Mouse (Mus musculus) granulocyte monocyte progenitor cell, adult 5-6 weeks (primary cell): ENCODE measurements around the gene Prcp. TPM values are rescaled to one million over a fixed set of nuclear protein-coding genes. Genes with fewer than 3 reads are reported as not detected.

Experiments used
- ATAC-seq: replicated peaks from 2 replicates; pipeline ENCODE4 v1.8.0; 2016; ENCODE audit warnings: mild to moderate bottlenecking, moderate TSS enrichment, inconsistent platforms; ENCODE audit not compliant: poor library complexity, severe bottlenecking
- total RNA-seq, 2 experiments: library from RNA; stranded (forward) in 1 of 2; stranded (reverse) in 1 of 2; fragments of 200-712, 200-1000 nt in 1 of 2; fragments of >200 nt in 1 of 2; fragmentation: Nextera tagmentation in 1 of 2; gene quantifications; 2 replicates each; pipeline ENCODE4 v1.2.3; 2014 to 2017

Prcp gene
- total RNA-seq (2014; fragmentation: Nextera tagmentation) (62.9 and 70.4 TPM in 2 replicates), total RNA-seq (2017) (40.3 and 46.4 TPM in 2 replicates)

DNA sequence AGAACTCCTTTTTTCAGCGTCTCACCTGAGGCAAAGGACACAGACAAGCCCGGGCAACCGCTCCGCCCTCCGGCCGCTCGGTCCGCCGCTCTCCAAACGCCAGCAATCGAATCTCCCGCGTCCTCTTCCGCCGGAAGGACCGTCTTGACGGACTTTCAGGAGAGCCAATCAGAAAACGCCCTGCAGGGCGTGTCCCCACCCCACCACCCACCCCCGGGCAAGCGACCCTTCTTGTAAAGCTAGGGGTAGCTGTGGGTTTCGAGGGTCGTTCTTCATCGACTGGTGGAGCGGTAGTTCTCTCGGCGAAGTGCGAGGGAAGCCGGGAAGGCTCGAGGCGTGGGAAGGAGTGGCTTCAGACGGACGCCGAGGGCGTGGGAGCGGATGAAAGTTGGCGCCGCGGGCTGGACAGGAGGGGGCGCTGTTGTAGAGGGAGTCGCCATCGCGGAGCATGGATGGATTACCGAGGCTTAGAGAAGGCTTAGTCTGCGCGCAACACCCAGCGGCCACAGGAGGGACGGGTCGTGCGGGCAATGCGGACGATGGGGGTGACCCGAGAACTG is at the start of gene Prcp, which contains the start of gene Ddias:
Prcp (plus strand) TSS at position 355 of the 560 bp plus-strand sequence.
Ddias (minus strand) TSS at position 132 of the 560 bp plus-strand sequence.
- peak; percentile 44 for ATAC-seq

DNA sequence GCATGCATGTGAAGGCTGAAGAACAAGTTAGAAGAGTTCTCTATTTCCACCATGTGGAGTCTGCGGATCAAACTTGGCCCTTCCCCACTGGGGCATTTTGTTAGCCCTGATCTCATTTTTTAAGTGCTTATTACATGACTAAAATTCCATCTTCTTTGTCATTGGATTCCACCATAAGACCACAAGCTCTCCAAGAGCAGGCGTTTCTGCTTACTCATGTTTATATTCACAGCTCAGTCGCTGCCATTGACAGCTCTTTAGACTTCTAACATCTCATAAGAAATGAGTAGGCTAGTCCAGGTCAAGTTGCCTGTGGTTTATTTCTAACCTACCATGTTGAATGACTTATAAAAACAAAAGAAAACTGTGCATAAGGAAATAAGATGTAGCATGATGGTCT is 48.0 kb upstream of the Prcp start:
- no peak for ATAC-seq

DNA sequence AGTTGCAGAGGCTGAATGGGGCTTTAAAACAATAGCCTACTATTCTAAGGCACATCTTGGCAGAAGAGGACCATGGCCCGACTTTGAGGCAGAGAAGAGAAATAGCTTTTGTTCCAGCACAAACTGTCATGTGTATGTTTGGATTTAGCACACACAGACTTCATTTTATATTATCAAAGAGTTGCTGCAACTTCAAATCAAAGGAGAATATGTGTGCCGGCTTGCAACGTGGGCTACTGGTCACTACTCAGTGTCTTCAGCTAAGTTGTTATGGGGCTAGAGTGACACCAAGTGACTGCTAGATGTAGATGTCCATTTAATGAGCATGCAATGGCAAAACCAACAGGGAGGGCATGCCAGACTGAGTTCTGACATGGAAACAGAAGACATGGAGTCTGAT is 46.3 kb upstream of the Prcp start:
- ATAC-seq, result no peak

DNA sequence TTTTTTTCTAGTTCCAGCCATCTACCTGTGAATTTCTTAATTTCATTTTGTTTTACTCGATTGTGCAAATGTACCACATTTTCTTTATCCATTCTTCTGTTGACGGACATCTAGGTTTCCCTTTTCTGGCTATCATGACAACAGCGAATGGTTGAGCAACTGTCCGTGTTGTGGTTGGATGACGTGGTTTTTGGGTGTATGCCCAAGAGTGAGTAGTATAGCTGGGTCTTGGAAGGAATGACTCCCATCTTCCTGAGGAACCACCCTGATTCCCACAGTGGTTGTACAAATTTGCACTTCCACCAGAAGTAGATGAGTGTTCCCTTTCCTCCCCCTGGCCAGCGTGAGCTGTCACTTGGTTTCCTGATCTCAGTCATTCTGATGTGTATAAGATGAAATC is 41.9 kb upstream of the Prcp start:
- peak; percentile 92 for ATAC-seq

DNA sequence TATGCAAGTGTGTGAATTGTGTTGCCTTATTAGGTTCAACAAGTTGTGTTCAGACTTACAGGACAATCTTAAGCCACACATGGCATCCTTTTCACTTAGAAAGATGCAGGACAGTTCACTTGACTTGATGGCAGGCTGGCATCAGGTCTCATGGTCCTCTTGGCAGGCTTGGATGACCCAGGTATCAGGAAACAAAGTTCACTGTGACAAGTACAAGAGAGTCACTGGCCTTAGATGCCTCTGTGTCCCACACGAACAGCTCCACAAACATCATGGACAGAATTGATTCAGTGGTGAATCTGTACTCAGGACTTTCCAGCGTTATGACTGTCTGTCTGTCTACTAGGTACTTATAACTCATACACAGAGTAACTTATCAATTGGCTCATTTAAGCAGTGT is 39.9 kb upstream of the Prcp start:
- no peak for ATAC-seq

DNA sequence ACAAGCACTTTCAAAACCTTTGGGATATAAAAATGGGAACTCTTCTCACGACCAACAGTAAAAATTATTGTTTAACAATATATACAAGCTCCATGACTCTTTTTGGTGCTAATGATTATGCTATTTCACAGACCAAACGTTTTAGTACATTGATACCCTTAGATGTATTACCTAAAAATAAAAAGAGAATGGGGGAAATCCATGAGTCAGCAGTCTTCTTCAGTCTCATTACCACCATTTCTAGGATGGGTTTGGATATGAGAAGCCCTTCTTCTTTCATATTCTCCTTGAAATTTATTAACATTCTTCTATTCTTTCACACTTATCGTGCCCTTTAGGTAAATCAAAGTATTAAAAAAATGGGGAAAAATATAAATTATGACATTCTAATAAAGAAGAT is 37.8 kb upstream of the Prcp start:
- ATAC-seq, result no peak

DNA sequence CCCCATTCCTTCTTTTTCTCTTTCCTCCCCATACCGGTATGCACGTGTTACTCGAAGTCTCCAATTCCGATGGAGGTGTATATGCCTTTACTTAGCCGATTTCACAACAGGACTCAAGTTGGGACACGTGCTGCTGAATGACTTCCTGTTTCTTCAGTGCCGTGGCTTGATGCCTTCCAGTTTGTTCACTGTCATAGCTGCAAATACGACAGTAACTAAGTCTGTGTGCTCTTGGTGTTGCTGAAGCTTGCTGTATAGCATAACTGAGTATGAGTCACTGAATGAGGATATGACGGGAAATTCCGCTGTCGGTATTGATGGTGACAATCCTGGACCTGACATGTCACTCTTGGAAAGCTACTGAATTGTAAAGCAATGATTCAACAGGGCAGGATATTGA is 37.0 kb upstream of the Prcp start:
- peak; percentile 94 for ATAC-seq

DNA sequence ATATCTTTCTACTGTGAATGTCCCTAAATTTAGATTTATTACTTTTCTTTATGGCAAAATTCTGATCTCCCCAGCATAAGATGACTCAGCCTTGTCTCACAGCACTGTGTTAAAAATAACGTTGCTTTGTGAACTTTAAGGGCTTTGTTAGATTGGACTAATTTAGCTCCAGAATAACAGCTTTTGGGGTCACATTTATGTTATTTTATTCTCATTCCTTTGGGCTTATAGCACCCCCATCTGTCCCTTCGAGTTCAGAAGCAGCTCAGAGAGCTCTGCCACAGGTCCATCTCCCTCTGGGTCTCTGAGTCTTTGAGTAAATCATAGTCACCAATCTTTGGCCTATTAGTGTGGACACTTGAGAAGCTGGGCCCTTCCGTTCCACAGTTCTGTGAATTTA is 36.4 kb upstream of the Prcp start:
- ATAC-seq, result no peak

DNA sequence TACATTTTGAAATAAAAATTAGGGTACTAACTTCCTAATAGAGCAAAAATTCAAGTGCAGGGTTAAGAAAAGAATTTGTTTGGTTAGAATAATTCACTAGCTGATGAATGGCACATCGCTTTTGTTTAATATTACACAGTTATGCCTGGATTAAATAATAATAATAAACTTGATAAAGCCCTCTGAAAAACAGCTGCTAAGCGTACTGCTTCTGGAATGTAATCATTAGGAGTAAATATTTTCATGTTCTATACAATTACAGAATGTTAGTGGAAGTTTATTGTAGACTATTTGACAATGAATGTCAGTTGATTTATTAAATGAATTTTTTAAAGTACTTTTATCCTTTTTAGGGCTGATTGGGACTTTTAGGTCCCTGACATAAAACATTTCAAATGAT is 32.0 kb upstream of the Prcp start:
- no peak for ATAC-seq

DNA sequence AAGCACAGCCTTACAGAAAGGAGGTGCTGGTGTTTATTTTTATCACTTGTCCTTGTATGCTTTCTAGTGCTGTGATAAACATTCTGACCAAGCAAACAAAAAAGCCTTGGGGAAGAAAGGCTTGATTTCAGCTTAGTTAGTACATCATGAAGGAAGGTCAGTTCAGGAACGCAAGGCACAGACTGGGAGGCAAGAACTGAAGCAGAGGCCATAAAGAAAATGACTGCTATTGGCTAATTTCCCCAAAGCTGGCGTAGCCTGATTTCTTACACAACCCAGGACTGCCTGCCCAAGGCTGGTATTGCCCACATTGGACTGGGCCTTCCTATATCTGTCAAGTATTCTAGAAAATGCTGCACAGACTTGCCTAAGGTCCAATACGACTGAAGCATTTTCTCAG is 26.0 kb upstream of the Prcp start:
- ATAC-seq, result no peak; the same call in 1 of the 2 replicates

DNA sequence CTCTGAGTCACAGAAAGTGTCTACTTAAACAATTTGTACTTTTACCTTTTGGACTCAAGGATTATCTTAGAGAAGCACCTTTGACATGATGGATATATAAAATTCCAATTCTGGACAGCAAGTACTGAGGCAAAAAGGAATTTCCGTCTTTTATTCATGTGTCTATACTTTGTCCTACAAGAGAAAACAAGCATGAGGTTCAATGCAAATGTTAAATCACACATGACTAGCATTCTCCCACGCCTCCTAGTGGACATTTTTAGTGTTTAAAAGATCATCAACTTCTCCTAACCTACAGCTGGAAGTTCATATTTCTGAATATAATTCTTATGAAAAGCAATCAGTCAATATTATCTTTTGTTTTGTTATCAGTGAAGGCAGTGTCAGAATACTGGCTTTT is 7.7 kb upstream of the Prcp start:
- ATAC-seq, result peak; percentile 48; the same call in 1 of the 2 replicates

DNA sequence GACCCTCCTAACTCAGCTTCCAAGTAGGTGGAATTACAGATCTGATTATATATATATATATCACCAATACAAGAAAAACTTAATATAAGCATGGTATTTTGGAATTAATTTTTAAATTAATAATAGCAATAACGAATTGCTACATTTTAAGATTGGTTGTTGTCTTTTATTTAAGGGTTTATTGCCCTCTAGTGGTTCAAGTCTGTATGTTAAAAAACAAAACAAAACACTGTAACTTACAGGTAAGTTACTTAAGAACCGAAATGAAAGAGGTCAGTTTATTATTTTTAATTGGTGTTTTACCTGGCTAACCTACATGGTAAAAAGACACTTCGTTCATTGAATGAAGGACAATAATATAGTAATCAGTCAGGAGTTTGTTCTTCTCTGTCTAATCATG is 4.1 kb upstream of the Prcp start:
- ATAC-seq, result no peak

DNA sequence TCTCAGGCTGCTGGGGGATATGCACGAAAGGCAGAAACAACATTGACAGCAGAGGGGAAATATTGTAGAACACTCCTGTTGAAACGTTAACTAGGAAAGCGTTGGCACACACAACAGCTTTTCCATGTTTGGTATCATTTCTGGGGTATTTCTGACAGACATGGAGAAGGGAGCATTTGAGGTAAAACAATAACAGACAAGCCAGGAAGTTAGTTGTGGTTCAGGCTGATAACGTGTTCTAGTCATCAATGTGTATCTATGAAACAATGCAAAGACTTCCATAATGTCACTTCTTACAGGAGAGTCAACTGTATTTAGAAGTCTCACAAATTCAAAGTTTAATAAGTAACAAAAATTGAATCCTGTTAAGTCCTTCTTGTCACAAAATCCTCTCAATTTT is 2.7 kb upstream of the Prcp start:
- no peak for ATAC-seq

DNA sequence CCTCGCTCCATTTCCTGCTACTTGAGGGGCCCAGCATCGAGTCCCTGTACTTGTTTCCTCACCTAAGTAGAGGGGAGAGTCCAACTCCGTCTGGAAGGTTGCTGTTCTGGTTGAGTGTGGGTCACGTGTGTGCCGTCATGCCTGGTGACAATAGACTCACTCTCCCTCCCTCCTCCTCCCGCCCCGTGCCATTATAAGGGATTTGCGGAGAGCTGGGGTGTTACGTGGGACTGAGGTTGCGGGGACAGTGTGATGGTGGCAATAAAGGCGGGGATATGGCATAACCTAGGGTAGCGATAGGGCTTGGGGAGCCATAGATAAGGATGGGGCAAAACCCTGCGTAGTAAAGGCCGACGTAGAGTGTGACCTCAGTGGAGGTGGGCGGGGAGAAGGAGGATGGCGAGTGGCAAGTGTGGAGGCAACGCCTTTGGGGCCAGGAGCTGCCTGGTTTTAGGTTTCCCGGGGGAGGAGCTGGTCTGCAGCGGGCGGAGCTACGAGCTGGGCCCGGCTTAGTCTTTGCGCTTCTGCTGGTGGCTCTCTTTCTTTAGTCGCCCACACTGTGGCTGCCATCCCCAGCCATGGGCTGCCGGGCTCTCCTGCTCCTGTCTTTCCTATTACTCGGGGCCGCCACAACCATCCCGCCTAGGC is 615 bp downstream of the Prcp start:
- peak; percentile 62 for ATAC-seq

DNA sequence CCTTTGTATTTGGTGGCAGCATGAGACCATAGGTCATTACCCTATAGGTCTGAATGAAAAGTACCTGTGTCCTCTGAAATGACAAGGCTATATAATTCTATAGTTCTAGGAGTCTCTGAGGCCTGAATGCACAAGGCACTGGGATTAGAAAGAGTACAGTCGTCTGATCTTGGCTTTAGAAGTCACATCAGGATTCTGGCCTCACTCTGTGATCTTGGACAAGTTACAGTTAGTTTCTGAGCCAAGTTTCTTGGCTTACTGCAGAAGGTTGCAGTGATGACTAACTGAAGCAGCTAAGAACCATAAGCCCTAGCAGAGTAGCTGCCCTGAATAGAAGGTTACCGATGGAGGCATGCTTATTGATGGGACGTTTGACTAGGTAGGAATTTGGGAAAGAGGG is 1.8 kb downstream of the Prcp start:
- no peak for ATAC-seq

DNA sequence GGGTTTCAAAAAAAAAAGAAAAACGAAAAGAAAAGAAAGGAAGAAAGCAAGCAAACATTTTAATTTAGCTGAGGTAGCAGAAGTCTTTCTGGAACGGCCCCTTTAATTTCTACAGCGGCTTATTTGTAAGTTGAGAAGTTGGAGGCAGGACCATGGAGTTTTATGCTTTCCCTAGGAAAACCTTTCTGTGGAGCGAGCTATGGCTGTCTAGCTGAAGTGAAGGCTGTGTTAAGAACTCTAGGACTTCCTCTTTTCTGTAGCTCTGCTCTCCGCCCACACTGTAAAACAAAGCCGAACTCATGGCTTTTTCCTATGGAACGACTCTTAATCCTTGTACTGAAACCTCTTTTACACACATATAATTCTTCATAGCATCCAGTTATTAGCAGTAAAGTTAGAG is 2.3 kb downstream of the Prcp start:
- ATAC-seq, result no peak

DNA sequence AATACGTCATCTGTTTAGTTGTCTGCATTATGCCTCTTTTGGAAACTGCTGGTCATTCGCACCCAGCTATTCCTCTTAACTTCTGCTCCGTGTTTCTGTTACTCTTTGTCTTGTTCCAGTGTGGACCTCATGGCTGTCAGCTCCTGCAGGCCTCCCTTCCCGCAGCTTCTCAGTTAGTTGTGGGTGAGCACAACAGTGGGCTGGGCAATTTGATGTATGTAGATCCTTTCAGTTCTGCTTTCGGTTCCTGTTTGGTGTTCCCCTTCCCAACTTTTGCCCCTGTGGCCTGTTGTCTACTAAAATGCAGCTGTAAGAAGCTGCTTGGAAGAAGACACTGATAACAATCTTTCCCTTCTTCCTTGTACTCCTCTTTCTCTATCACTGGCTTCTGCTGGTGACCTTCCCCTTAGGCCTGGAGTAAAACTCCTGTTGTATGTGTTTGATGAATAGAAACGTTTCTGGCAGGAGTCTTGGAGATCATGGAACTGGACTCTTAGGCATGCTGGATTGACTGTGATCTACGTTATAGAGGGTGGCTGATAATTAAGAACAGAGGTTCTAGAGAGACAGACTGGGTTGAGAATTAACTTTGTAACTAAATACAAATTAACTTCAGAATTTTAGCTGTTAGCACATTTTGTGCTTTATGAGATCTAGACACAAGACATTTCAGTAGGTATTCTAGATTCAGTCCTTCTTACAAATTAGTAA is 4.5 kb downstream of the Prcp start:
- ATAC-seq, result peak; percentile 43

DNA sequence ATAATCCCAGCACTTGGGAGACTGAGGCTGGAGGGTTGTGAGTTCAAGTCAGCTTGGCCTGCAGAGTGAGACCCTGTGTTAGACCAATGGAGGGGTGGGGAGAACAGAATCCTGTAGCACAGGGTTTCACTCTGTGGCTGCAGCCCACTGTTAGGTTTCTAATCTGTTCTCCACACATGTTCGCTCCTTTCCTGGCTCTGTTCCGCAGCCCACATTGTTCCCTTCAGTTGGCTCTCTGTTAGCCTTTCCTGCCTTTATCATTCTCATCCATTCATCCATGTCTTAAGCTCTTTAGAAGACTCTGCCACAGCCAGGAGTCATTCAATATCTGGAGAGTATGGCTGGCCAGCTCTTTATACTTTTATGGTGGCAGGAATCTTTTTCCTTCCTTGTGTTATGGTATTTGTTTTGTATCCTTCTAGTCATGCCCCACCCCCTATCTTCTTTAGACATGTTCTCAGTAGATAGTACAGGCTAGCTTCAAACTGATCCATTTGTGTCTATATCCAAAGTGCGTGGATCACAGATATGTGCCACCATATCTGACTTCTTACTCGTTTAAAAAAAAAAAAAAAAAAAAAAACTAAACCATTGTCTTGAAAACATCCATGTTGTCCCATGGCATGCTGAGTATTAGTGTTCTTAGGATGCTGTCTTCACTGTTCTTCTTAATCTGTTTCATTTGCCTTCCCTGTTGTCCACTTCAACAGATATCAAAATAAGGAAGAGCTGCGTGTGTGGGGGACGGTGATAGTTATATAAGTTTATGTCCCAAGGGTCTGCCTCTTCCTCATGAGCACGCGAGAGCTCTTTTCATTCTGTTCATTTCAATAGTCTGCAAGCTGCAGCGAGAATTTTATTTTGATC is 9.8 kb downstream of the Prcp start:
- ATAC-seq, result no peak

DNA sequence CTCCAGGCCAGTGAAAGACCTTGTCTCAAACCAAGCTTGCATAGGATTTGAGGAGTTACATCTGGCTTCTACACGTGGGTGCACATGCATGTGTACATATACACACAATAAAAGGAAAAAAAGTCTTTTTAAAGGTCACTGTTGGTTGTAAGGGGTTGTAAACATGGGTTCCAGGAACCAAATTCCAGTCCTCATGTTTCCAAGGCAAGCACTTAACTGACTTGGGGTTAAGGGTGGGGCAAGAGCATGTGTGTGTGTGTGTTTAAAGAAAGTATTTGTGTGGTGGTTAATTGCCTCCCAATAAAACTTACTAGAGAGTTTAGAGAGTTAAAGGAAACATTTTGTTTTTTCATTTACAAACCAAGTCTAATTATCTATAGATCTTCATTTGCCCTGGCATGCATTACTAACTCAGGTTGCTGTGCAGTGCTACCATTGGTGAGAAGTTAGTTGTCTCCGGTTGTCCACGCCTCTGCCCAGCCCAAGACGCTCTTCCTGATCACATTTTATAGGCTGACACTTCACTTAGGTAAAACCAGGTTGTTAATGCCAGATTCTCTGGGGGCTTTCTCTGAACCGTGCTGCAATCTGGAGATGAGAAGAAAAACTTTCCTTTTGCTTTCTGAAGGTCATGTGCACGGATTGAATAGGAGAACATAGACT is 10.9 kb downstream of the Prcp start:
- ATAC-seq, result no peak

DNA sequence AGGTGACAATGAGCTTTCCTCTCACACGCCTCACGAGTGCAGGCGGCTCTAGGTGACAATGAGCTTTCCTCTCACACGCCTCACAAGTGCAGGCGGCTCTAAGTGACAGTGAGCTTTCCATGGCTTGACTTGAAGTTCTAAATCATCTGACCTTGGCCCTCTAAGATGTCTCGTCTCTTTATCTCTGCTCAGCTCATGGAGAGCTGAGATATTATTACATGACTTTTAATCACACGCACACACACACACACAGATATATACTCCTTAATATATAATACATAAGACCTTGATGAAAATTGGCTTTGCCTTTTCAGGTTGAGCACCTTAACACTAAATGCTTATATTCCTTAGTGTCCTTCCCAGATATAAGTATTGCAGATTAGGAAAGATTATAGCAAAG is 12.5 kb downstream of the Prcp start:
- no peak for ATAC-seq
